ENCODE assay signal across 12 mouse cellular contexts in the genomic region with DNA sequence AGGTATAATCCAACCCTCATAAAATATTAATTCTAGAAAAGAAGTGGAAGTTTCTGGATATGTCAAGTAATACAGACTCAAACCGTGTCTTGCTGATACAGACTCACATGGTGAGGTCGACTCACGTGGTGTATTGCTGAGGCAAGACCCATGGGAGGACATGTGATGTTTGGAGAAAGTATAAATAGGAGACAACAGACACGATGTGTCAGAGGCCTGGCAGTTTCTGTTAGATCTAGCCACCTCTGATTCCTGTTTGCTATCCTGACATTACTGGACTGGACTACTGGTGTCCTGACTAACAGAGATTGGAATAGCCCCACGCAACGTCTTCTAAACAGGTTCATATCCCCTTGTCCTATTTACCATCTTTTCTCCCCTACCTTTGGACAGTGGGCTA.
"Had no signal": no experiment of that assay in that cellular context is flagged by ENCODE, and none has a peak within 500 bp of the region (broad histone marks: within the 10 kb centered on the region; RNA-seq: fewer than 3 reads in every experiment).

No protein-coding gene starts in this region.

- H3K4me1 ChIP-seq: limb, embryonic 15.5 days; liver, embryonic 12.5 days had no signal

- DNase-seq: kidney, adult 9 months; kidney, postnatal 36 days; lung, embryonic 14.5 days; lung, postnatal 10 days; right cerebral cortex, postnatal 14 days; thymus, adult 18-20 months; thymus, postnatal 14 days had no signal

- H3K27ac ChIP-seq: kidney, postnatal 0 days; limb, embryonic 15.5 days; liver, embryonic 12.5 days; midbrain, embryonic 13.5 days; stomach, postnatal 0 days had no signal

- H3K4me3 ChIP-seq: limb, embryonic 15.5 days; liver, embryonic 12.5 days; midbrain, embryonic 13.5 days had no signal
